Mouse (Mus musculus) adrenal gland, adult 10 weeks (tissue): ENCODE results near the gene Ppp1r3g. TPM values are rescaled to one million over a fixed set of nuclear protein-coding genes. Genes with fewer than 3 reads are reported as not detected.

Source experiments
- polyA plus RNA-seq: library from polyadenylated mRNA; stranded (reverse); fragments of 350-450 nt; fragmentation: Illumina TruSeq; extraction: RNeasy Lipid Tissue Mini Kit (QIAGEN cat#74804); gene quantifications from one replicate; pipeline ENCODE4 v1.2.3, GENCODE M21; 2014; ENCODE audit warnings: low read depth, low replicate concordance

Ppp1r3g gene
- not detected for polyA plus RNA-seq

DNA sequence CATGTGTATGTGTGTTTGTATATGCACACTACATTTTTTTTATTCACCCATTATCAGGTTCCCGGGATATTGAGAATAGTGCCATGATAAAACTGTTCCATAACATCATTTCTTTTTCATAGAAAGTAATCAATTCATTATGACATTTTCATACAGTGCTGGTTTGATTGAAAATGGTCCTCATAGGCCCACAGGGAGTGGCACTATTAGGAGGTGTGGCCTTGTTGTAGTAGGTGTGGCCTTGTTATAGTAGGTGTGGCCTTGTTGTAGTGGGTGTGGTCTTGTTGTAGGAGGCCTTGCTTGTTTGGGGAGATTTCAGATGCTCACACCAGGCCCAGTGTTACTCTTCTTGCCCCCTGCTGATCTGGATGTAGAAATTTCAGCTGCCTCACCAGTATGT lies at the start of gene Ppp1r3g:
TSS of gene Ppp1r3g (plus strand) at position 301 of the 400 bp plus-strand sequence.

Other genes with a start within 250 kb of the Ppp1r3g start
- 11.7 TPM for gene Rpp40, start 52.5 kb upstream of the Ppp1r3g start, polyA plus RNA-seq
- 31.5 TPM for gene Fars2, start 158.6 kb downstream of the Ppp1r3g start, polyA plus RNA-seq
- 44.1 TPM for gene Lyrm4, start 158.7 kb downstream of the Ppp1r3g start, polyA plus RNA-seq